Comparison of ENCODE assay signal across 1 mouse cellular context in genomic region chr15:81693967-81694881, GRCm38 (mm10).
A peak's percentile ranks its signal among the peaks of the same experiment; 100 is the strongest.
TF ChIP-seq lines count a peak whose summit lies in the region.

No protein-coding gene starts in this region.

TF ChIP-seq in CH12.LX, 34 proteins besides CTCF, POLR2A, EP300 and RAD21:
- TF ChIP-seq NELFE (IDR thresholded peaks at IDR 0.05; ENCODE audit: low read depth, low read length) (no peak), NRF1 (IDR thresholded peaks at IDR 0.05; ENCODE audit: low read depth, low read length) (0 out of 2 replicates have a peak, but pooled peaks have one; percentile 22)
